Mouse (Mus musculus) kidney, adult 9 months (tissue): Measurements from ENCODE around the gene Kdm3a.

Source experiments
- DNase-seq: peaks from one replicate; pipeline ENCODE4 v3.0.0; 2022

Gene Kdm3a

DNA sequence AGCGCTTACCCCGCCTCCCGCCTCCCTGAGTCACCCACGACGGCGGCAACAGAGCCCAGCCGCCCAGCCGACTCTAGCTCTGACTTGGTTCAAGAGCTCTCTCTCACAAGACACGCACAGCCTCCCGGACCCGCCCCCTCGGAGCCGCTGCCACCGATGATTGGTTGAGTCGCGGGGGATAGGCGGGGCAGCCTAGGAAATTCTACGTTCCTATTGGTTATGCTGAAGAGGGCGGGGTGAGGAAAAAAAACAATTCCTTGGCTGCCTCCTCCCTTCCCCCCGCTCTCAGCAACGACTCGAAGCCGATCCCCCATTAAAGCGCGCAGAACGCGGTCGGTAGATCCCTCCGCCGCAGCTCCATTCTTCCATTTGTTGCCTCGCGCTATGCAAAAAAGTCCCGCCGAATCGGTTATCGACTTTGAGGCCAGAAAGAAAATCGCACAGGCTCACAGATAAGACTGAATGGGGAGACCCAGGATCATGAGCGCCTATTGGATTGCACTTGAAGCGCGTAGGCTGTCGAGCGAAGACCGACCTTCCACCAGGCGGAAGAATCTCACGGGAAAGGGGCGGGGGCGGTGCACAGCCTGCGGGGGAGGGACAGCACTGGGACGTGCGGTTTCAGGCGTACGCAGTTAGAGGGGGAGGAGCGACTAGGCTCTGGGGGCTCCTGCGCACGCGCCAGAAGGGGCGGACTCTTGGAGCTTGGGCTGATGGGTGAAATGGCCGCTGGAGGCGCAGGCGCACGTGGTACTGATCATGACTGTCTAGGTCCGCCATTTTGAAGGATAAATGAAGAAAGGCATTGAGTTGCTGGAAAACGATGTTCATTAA lies at the start of gene Kdm3a:
TSS of gene Kdm3a (minus strand) at position 162 of the 834 bp plus-strand sequence.
- peak; percentile 99 for DNase-seq

- peak; percentile 11 for DNase-seq
These were observed 46.1 kb upstream of the Kdm3a start for GRCm38 (mm10) chr6:71678891-71679290.

- DNase-seq, result peak; percentile 31
These were observed 40.4 kb upstream of the Kdm3a start for GRCm38 (mm10) chr6:71673166-71673565.

GRCm38 (mm10) chr6:71664511-71664910 lies 31.7 kb upstream of the Kdm3a start:
- no peak for DNase-seq

DNA sequence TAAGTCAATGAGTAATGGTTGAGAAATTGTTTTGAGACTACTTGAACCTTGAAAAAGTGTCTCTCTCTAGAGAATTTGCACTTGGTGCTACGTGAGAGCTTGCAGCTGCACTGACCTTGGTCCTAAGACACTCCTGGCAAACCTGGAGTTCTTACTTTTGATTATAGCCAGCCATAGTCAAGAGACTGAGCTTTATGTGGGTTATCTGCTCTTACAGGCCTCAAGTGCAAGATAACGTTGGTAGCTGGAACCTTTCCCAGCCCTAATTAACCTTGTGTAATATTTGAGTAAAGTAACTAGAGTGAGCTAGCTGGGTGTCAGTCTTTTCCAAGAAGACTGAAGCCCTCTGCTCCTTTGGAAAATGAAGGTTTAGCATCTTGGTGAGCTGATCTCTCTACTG lies 25.5 kb upstream of the Kdm3a start:
- no peak for DNase-seq

DNA sequence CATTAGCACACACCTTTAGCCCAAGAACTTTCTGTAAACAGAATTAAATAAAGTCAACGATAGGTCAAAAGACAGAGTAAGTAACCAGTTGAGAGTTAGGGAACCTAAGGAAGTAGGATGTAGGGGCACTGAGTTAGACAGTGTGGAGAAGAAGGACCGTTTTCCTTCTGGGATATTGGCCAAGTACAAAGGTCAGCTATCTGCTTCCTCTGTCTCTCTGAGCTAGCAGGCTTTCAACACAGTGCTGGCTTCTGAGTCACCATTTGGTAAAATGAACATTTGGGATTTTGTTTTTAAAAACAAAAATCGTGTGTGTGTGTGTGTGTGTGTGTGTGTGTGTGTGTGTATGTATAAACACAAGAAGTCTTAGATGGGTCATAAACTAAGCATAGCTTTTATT lies 23.0 kb upstream of the Kdm3a start:
- peak; percentile 46 for DNase-seq

DNA sequence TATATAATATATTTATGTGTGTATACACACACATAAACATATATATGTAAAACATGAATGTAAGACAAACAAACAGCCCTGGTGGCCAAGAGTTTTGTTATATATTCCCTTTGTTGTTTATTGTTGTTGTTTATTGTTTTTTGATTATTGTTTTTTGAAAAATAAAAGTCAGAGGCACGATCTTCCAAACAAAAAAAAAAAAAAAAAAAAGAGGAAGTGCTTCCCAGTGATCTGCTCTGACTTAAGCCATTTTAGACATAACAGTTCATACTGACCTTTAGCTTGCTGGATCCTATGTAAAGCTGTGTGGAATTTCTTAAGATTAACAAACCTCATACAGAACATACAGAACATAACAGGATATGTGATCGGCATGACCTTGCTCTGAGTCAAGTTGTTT lies 19.1 kb upstream of the Kdm3a start:
- DNase-seq, result no peak

- no peak for DNase-seq
These were observed 333 bp downstream of the Kdm3a start for GRCm38 (mm10) chr6:71632486-71632828.

DNA sequence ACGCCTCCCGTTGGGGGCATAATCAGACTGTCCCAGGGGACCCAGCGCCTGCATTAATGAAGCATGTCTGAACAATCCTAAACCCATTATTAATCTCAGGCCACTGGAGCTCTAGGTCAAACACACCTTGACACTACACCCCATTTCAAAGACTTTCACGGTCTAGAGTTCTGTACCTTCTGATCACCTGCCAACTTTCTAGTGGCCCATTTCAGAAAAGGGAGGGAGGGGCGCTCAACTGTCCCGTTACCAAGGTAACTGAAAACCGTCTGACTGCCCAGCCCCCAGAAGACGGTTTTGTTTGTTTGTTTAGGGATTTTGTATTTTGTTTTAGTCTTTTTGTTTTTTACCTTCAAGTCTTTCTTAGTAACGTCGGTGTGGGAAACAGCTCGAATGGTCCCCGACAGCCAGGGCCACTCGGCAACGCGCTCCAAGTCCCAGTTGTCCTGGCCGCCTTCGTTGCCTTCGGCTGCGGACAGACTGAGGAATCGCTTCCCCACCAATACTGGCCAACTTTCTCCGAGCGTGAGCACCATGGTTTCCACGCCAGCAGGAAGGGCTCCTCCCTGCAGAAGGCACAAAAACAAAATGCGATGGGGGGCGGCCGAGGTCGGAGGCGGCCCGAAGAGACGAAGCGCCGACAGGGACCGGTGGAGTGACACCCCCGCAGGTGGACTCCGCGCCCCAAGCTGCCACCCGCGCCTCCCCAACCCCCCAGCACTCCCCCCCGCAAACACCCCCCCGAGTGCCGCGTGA lies 906 bp downstream of the Kdm3a start:
- peak; percentile 40 for DNase-seq

- no peak for DNase-seq
These were observed 1.6 kb downstream of the Kdm3a start for GRCm38 (mm10) chr6:71631196-71631595.

- DNase-seq, result no peak
These were observed 5.5 kb downstream of the Kdm3a start for GRCm38 (mm10) chr6:71627325-71627724.

- DNase-seq, result no peak
These were observed 6.8 kb downstream of the Kdm3a start for GRCm38 (mm10) chr6:71625984-71626383.

- DNase-seq, result no peak
These were observed 8.1 kb downstream of the Kdm3a start for GRCm38 (mm10) chr6:71624723-71625122.

- DNase-seq, result peak; percentile 16
These were observed 10.8 kb downstream of the Kdm3a start for GRCm38 (mm10) chr6:71621981-71622380.

GRCm38 (mm10) chr6:71621551-71621950 lies 11.2 kb downstream of the Kdm3a start:
- DNase-seq, result no peak

DNA sequence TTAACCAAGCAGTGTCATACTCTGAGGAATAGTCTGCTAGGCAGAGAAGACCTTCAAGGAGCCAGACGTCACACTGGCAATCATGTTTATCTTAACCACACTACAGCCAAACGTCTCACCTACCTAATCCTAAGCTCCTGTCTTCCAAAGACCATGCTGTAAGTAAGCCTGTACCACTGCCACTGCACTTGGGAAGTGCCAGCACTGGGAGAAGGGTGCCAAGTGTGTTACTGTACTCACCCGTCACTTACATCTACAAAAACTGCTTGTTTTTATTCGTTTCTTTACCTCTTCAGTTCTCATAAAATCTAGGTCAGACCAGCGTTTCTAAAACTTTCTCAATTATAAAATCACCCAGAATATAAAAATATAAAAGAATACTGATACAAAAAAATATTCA lies 15.8 kb downstream of the Kdm3a start:
- no peak for DNase-seq

DNA sequence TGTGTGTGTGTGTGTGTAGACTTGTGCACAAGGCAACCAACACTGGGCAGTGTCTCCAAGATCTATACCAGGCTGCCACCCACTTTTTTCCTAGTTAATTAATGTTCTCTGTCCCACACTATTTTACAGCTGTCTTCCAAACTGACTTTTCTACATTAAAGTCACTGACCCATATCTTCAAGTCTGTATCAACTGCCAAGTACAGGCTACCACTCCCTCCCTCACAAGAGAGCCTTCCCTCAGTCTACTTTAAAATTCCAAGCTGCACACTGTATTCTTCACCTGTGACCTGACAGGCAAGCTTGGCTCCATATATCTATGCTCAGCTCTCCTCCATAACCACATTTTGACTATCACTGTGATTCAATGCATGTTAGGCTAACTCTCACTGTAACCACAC lies 19.6 kb downstream of the Kdm3a start:
- DNase-seq, result no peak

DNA sequence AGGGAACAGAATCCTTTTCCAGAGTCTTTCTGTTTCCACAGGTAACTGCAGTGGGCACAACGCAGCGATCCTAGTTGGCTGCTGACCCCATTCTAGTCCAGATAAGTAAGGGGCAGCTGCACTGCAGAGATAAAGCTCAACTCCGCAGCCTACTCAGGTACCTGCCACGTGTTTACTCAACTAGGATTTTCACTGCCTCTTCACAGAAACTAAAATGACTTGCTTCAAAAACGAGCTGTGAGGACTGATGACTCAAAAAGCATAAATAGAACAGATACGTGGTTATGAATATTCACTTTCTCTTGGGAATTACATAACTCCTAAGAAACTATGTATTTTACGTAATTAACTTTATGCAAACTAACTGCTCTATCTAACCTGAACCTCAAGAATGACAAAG lies 22.8 kb downstream of the Kdm3a start:
- no peak for DNase-seq

GRCm38 (mm10) chr6:71608994-71609393 lies 23.8 kb downstream of the Kdm3a start:
- DNase-seq, result no peak

DNA sequence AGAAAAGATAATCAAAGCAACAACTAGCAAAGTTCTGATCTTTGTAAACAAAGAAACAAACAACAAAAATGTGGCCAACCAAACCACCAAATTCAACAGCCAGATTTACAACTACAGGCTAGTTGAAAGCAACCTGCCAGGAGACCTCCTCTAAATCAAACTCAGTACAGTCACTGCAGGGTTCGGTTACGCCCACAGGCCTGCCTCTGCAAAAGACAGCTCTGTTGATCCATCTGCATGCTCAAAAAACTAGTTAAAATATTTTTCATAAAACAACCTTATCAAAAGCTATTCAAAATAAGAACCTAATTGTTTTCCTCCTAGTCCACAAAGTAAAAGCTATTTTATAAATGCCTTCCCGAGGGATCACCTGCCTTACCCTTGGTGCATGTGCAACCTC lies 25.0 kb downstream of the Kdm3a start:
- DNase-seq, result no peak

- DNase-seq, result peak; percentile 49
These were observed 42.6 kb downstream of the Kdm3a start for GRCm38 (mm10) chr6:71590154-71590553.

DNA sequence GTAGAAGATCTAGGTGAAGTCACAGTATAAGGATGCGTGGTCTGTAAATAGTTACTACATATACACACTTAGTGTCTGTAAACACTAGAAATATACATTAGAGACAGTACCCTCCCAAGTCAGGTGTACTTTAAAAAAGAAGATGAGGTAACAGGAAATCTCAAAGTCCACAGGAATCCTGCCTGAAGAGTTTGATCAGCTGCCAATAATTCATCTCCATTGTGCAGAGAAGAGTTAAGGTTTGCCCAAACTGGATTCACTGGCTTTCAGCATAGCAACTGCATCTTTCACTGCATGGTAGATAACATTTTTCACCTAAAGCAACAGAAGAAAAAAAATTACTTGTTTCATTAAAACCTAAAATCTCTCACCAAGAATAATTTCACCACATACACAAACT lies 43.4 kb downstream of the Kdm3a start:
- peak; percentile 55 for DNase-seq

GRCm38 (mm10) chr6:71583198-71583597 lies 49.6 kb downstream of the Kdm3a start:
- DNase-seq, result no peak

DNA sequence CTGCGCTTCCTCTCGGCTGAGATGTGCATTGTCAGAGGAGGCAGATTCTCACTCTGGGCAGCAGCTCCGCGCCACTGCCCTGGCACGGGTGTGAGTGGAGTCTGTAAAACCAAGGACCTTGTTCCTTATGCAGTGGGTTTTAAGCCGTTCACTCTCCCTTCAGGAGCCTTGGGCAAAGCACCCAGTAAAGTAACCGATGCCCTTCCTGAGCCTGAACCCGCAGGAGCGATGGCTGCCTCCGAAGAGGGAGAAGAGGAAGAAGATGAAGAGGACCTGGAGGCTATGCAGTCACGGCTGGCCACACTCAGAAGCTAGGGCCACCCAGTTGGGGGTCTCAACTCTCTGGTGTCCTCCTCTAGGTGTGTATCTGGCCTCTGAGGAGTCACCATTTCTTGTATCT lies 53.3 kb downstream of the Kdm3a start:
- DNase-seq, result no peak
